Mouse (Mus musculus) inflammation-experienced regulatory T-cells (primary cell): ENCODE results near the gene Figla. TPM values are rescaled to one million over a fixed set of nuclear protein-coding genes. Genes with fewer than 3 reads are reported as not detected.

Experiments
- polyA plus RNA-seq, 2 experiments: library from polyadenylated mRNA; unstranded; fragments of 100-300 nt; shearing (Covaris generic); gene quantifications; one replicate each; pipeline ENCODE4 v1.2.1; 2017

Figla gene
- 1 to 10 TPM in 1 of 2 experiments, not detected in 1; 2.0 TPM for polyA plus RNA-seq

DNA sequence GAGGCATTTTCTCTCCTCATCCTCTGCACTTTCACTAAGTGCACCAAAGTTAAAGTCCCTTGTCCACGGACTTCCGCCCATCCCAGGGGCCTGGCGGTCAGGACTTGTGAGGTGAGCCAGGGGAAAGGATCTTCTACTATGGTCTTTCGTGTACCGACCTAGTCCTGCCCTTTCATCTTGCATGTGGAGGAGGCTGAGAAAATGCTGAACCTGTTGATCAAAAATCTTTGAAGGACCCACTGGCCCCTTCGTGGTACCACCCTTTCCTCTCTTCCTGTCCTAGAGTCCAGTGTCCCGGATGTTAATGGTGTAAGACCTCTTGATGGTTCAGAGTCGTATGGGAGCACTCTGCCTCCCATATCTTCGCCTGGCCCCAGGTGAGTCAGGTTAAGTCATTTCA lies at the start of gene Figla:
TSS of gene Figla (plus strand) at position 301 of the 400 bp plus-strand sequence.

DNA sequence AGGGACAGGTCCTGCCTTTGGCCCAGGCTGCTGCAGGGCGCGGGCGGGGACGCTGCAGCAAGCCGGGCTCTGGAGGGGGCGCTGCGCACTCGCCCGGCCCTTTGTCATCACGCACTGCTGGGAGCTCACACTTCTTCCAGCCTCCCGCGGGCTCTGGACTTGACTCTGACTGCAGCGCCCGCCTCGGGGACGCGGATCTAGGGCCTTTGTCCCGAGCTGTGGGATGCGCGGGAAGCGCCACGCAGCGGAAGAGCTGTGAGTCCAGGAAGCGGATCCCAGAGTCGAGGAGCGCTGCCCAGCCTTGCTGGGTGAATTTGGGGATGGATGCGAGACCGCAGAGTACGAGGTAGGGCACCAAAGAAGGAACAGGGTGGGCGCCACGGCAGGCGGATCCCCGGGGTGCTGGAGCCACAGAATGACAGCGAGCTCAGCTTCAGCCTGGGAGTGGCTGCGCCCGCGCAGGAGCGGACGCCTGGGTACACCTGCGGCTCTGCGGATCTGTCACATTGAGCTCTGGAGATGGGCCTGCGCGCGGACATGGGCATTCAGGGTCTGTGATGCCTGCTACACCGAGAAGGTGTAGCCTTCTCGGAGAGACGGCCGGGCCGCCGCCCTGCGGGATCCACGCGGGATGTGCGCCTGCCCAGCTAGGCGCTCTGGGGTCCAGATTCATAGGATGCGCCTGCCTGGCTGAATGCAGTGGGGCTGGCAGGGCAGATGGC lies 12.8 kb downstream of the Figla start, which contains the start of gene Add2:
TSS of gene Add2 (plus strand) at position 81 of the 722 bp plus-strand sequence.

Other genes starting within 250 kb of the Figla start
- gene Nat8f6, start 195.2 kb upstream of the Figla start, polyA plus RNA-seq, result not detected
- gene Nat8f5, start 195.2 kb upstream of the Figla start, polyA plus RNA-seq, result not detected
- not detected for gene Nat8, start 184.1 kb upstream of the Figla start, polyA plus RNA-seq
- 1 to 10 TPM in 1 of 2 experiments, under 1 TPM in 1; 0.29 to 2.9 TPM for gene Nat8f2, start 147.0 kb upstream of the Figla start, polyA plus RNA-seq
- 1 to 10 TPM; 6.2 to 8.6 TPM for gene Nat8f4, start 111.3 kb upstream of the Figla start, polyA plus RNA-seq
- gene Tprkb, start 104.3 kb upstream of the Figla start, polyA plus RNA-seq, result 10 to 100 TPM; 39.1 to 43.7 TPM
- gene Nat8f1, start 100.5 kb upstream of the Figla start, polyA plus RNA-seq, result 10 to 100 TPM in 1 of 2 experiments, 1 to 10 TPM in 1; 9.1 to 11.9 TPM
- 100 to 1,000 TPM; 164 to 231 TPM for gene Dusp11, start 54.5 kb upstream of the Figla start, polyA plus RNA-seq
- gene Add2, start 12.5 kb downstream of the Figla start, polyA plus RNA-seq, result under 1 TPM in 1 of 2 experiments, not detected in 1; 0.20 TPM
- 1 to 10 TPM in 1 of 2 experiments, under 1 TPM in 1; 0.18 to 2.1 TPM for gene Tgfa, start 179.1 kb downstream of the Figla start, polyA plus RNA-seq